Mouse (Mus musculus) embryonic facial prominence, embryonic 11.5 days (tissue): ENCODE measurements around the gene Gsk3a. TPM values are rescaled to one million over a fixed set of nuclear protein-coding genes. Genes with fewer than 3 reads are reported as not detected.
A peak's percentile ranks its signal among the peaks of the same experiment; 100 is the strongest.

ENCODE experiments used
- ATAC-seq: fragments of 200-750 bp; cut with Nextera tagmentation; replicated peaks from 2 replicates; pipeline ENCODE4 v1.8.0; 2017; ENCODE audit warnings: low read depth; ENCODE audit not compliant: insufficient number of reproducible peaks, low FRiP score, low TSS enrichment
- DNase-seq: peaks from one replicate; pipeline ENCODE4 v3.0.0-alpha.2; 2015; ENCODE audit warnings: low spot score
- H3K27ac ChIP-seq: fragments of 300-500 bp; sonication (generic); replicated peaks from 2 replicates; pipeline ENCODE4 v1.5.1; 2014; ENCODE audit warnings: mild to moderate bottlenecking, low read depth, low read length, control low read depth
- H3K27me3 ChIP-seq: fragments of 300-500 bp; sonication (generic); 2 replicates; pipeline ENCODE4 v1.6.1; 2014; ENCODE audit warnings: mild to moderate bottlenecking, low read length, moderate library complexity, mixed read lengths; ENCODE audit not compliant: control insufficient read depth, insufficient read depth
- H3K36me3 ChIP-seq: fragments of 300-500 bp; sonication (generic); replicated peaks from 2 replicates; pipeline ENCODE4 v1.6.1; 2014; ENCODE audit warnings: low read depth, mild to moderate bottlenecking, low read length, moderate library complexity, mixed read lengths; ENCODE audit not compliant: control insufficient read depth, insufficient read depth
- H3K4me1 ChIP-seq: fragments of 300-500 bp; sonication (generic); 2 replicates; pipeline ENCODE4 v1.6.1; 2014; ENCODE audit warnings: low read length, mixed read lengths; ENCODE audit not compliant: control insufficient read depth, insufficient read depth
- H3K4me2 ChIP-seq: fragments of 300-500 bp; sonication (generic); 2 replicates; pipeline ENCODE4 v1.6.1; 2014; ENCODE audit warnings: low read depth, mild to moderate bottlenecking, control low read depth, low read length, moderate library complexity
- H3K4me3 ChIP-seq: fragments of 300-500 bp; sonication (generic); 2 replicates; pipeline ENCODE4 v1.5.1; 2014; ENCODE audit warnings: low read depth, low read length, control low read depth
- H3K9ac ChIP-seq: fragments of 300-500 bp; sonication (generic); replicated peaks from 2 replicates; pipeline ENCODE4 v1.6.1; 2014; ENCODE audit warnings: mild to moderate bottlenecking, control low read depth, low read length
- H3K9me3 ChIP-seq: fragments of 300-500 bp; sonication (generic); replicated peaks from 2 replicates; pipeline ENCODE4 v1.6.1; 2016; ENCODE audit warnings: mild to moderate bottlenecking, low read length, inconsistent platforms, mixed read lengths; ENCODE audit not compliant: control insufficient read depth
- WGBS: fragments of 180-500 bp; shearing (Covaris S2); extraction: QIAGEN DNeasy Blood & Tissue Kit; methylation state at CpG from one replicate; pipeline ENCODE4 v1.1.7; 2014; 5-methylcytosine and 5-hydroxymethylcytosine counted together
- polyA plus RNA-seq: library from polyadenylated mRNA; unstranded; fragments of >200 nt; fragmentation: Nextera tagmentation; extraction: Ambion mirVana; gene quantifications from 2 replicates; pipeline ENCODE4 v1.2.1, GENCODE M21; 2014

Gsk3a gene
- polyA plus RNA-seq, 1 experiment from 2014 or later, result 12.6 TPM

DNA sequence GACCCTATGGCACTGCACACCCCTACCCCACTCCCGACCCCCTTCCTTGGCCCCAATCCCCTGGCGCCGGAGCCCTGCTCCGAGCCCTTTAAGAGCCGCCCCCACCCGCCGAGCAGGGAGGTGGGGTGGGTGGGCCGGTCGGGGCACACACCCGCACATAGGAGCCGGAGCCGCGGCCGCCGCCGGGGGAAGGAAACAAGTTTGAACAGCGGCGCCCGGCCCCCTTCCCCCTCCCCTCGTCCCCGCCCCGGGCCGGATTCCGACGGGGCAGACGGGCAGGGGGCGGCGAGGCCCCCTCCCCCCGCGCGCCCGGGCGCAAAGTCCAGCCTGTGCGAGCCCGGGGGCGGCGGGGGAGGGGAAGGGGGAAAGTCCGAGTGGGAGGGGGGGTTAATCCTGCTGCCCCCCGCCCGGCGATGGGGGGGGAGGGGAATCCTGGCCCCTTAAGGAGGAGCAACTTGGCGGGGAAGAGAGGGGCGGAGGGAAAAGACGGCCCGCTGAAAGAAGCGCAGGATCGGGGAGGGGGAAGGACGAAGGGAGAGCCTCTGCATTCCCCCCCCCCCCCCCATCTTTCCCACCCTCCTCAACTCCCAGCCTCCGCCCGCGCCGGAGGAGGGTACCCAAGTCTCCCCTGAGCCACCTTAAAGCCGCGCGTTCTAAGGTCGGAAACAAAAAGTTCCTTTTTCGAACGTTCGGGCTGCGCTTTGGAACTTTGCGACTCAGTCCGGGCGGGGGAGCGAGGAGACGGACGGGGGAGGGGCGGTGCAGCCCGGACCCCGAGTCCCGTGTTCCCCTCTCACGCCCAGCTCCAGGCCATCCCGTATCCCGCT is 11.9 kb upstream of the Gsk3a start:
- H3K4me3 ChIP-seq, result peak overlapping the region; percentile 99
- H3K27me3 ChIP-seq, result no peaks in the 10 kb centered on the region
- DNase-seq (peak; percentile 89), ATAC-seq (peak; percentile 60)
- H3K9me3 ChIP-seq, result no peaks in the 10 kb centered on the region
- H3K9ac ChIP-seq, result peak overlapping the region; percentile 93
- H3K4me2 ChIP-seq, result peak overlapping the region; percentile 95
- H3K36me3 ChIP-seq, result peaks cover 6% of the 10 kb centered on the region
- H3K27ac ChIP-seq, result peak overlapping the region; percentile 98
- H3K4me1 ChIP-seq, result peaks cover 14% of the 10 kb centered on the region
- WGBS, result 2% methylated on average over 34 of the region's 73 CpGs

GRCm38 (mm10) chr7:25248846-25249313 is 11.2 kb upstream of the Gsk3a start:
- ATAC-seq, result no peak
- Histone ChIP-seq H3K4me3 (peak overlapping the region; percentile 99), H3K9ac (peak overlapping the region; percentile 93), H3K9me3 (no peaks in the 10 kb centered on the region), H3K27me3 (no peaks in the 10 kb centered on the region), H3K36me3 (peaks cover 10% of the 10 kb centered on the region), H3K27ac (peak overlapping the region; percentile 98), H3K4me2 (peak overlapping the region; percentile 95), H3K4me1 (peaks cover 14% of the 10 kb centered on the region)
- 0% methylated on average over 25 of the region's 25 CpGs for WGBS
- peak; percentile 59 for DNase-seq

DNA sequence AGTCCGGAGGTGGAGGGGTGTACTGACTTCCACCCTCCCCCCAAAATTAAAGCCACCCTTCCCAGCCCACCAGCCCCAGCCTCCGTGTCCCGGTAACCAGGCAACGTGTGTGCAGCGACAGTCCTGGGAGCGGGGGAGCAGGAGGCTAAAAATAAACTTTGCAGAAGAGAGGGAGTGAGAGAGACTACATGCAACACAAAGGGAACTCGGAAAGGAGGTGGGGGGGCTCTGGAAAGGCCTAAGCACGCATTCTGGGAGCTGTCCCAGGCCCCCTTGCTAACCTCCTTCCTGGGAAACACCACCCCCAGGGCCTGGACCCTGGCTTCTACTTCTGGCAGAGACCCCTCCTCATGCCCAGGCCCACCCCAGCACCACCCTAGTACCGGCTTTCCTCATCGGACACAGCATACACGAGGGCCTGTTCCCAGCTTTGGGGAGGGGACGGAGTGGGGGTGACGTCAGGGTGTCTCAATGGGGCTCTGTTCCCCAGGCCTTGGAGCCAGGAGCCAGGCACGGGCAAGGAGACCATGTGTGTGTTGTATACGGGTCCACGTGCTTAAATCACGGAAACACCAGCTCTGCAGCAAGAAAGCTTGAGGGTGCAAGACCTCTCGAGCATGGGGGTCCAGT is 10.5 kb upstream of the Gsk3a start:
- H3K9ac ChIP-seq, result peak overlapping the region; percentile 93
- peak overlapping the region; percentile 95 for H3K4me2 ChIP-seq
- peak; percentile 39 for DNase-seq
- H3K9me3 ChIP-seq, result no peaks in the 10 kb centered on the region
- H3K27ac ChIP-seq, result peak overlapping the region; percentile 98
- no peaks in the 10 kb centered on the region for H3K27me3 ChIP-seq
- H3K4me1 ChIP-seq, result peaks cover 14% of the 10 kb centered on the region
- peak overlapping the region; percentile 99 for H3K4me3 ChIP-seq
- WGBS, result under 1% methylated on average over 18 of the region's 18 CpGs
- peak; percentile 15 for ATAC-seq
- peaks cover 10% of the 10 kb centered on the region for H3K36me3 ChIP-seq

- DNase-seq (no peak), ATAC-seq (no peak)
- Histone ChIP-seq H3K9me3 (no peaks in the 10 kb centered on the region), H3K4me1 (peaks cover 14% of the 10 kb centered on the region), H3K4me3 (peak overlapping the region; percentile 99), H3K4me2 (peak overlapping the region; percentile 95), H3K36me3 (peaks cover 10% of the 10 kb centered on the region), H3K27ac (peak overlapping the region; percentile 98), H3K9ac (peak overlapping the region; percentile 93), H3K27me3 (no peaks in the 10 kb centered on the region)
- 20% methylated on average over 3 of the region's 3 CpGs for WGBS
Observed at GRCm38 (mm10) chr7:25247498-25247897, 9.8 kb upstream of the Gsk3a start.

DNA sequence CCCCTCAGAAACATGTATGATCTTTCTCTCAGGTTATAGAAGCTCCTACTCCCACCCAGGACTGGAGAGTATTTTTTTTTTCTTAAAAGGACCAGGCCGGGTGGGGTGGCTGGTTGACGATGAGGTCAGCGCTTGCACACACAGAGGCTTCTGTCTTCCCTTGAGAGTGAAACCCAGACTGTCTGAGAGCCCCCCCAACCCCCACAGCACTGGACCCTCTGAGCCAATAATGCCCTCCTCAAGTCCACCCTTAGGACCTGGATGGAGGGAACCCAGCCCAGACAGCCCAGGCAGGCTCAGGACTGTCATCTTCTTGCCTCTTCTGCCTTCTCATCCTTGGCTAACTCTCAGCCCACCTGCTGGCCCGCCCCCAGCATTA is 9.1 kb upstream of the Gsk3a start:
- peak overlapping the region; percentile 48; the same call in 1 of the 2 replicates for H3K27ac ChIP-seq
- H3K4me1 ChIP-seq, result peaks cover 14% of the 10 kb centered on the region
- H3K9ac ChIP-seq, result peak overlapping the region; percentile 5
- no peak for ATAC-seq
- H3K27me3 ChIP-seq, result no peaks in the 10 kb centered on the region
- peak overlapping the region; percentile 12 for H3K4me3 ChIP-seq
- H3K36me3 ChIP-seq, result peaks cover 10% of the 10 kb centered on the region
- H3K9me3 ChIP-seq, result no peaks in the 10 kb centered on the region
- peak overlapping the region; percentile 95 for H3K4me2 ChIP-seq
- no peak for DNase-seq
- 56% methylated on average over 4 of the region's 4 CpGs for WGBS

- Histone ChIP-seq H3K9ac (peak overlapping the region; percentile 5), H3K27ac (peak overlapping the region; percentile 48; the same call in 1 of the 2 replicates), H3K27me3 (no peaks in the 10 kb centered on the region), H3K4me3 (no peak overlapping the region), H3K4me2 (peak overlapping the region; percentile 95), H3K4me1 (peaks cover 14% of the 10 kb centered on the region), H3K9me3 (no peaks in the 10 kb centered on the region), H3K36me3 (peaks cover 10% of the 10 kb centered on the region)
- 61% methylated on average over 20 of the region's 20 CpGs for WGBS
- DNase-seq (no peak), ATAC-seq (no peak)
Observed at GRCm38 (mm10) chr7:25246079-25246758, 8.6 kb upstream of the Gsk3a start.

DNA sequence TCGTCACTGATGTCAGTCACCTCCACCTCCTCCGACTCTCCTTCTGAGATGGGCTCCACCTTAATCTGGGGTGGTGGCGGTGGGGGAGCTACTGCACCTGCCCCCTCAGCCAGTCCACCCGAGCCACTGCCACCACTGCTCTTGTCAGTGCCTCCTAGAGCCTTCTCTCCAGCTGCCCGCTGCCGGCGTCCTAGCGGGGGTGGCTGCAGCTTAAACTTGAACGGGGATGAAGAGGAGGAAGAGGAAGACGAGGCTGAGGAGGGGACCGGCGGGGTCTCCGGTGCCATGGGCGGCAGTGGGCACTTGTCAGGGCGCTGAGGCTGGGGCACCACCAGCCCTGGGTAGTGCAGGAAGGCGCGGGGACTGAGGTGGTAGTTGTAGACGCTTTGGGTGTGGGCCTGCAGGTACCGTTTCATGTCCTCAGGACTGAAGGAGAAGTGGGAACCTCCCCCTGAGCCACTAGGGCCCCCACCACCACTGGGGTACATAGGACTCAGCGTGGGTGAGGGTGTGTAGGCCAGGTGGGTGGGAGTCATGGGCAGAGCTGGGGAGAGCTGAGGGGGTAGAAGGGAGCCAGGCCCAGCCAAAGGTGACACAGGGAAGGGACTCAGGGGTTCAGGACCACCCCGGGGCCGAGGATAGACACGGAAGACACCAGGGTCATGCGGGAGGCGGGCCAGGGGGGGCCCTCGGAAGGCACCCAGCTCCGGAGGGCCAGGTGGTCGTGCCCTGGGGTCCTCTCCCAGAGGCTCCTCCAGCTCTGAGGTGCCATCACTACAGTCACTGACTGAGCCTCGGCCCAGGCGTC is 7.1 kb upstream of the Gsk3a start:
- H3K9ac ChIP-seq, result no peak overlapping the region
- H3K4me3 ChIP-seq, result no peak overlapping the region
- H3K27ac ChIP-seq, result no peak overlapping the region
- peaks cover 10% of the 10 kb centered on the region for H3K36me3 ChIP-seq
- no peak for ATAC-seq
- DNase-seq, result no peak
- no peak overlapping the region for H3K4me2 ChIP-seq
- no peaks in the 10 kb centered on the region for H3K9me3 ChIP-seq
- peaks cover 14% of the 10 kb centered on the region for H3K4me1 ChIP-seq
- 89% methylated on average over 29 of the region's 30 CpGs for WGBS
- no peaks in the 10 kb centered on the region for H3K27me3 ChIP-seq
